Comparison of ENCODE assay signal across 20 mouse cellular contexts in the genomic region with DNA sequence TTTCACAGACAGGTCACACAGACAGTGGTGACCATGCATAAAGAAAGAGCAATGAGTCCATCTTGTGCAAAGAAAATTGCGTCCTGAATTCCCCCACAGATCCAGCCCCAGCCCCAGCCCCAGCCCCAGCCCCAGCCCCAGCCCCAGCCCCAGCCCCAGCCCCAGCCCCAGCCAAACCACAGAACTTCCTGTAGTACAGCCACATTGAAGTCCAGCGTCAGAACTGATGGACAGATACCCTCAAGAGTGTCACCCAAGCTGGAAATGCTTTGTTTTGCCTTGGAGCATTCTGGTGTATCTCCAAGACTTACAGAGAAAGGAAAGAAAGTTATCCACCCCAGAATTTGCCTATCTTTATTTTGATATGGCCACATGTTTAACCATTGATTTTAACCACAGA. TPM values are rescaled to one million over a fixed set of nuclear protein-coding genes. Genes with fewer than 3 reads are reported as not detected.
DNase-seq lines count a peak whose midpoint lies in the region; ATAC-seq and TF ChIP-seq lines count a peak whose summit lies in the region.
"Had no signal": no experiment of that assay in that cellular context is flagged by ENCODE, and none has a peak within 500 bp of the region (broad histone marks: within the 10 kb centered on the region; RNA-seq: fewer than 3 reads in every experiment).

No protein-coding gene starts in this region.

- no peak overlapping the region for H3K4me2 ChIP-seq in liver, embryonic 12.5 days
- H3K4me2 ChIP-seq in neural tube, embryonic 15.5 days, result no peak overlapping the region
- H3K4me2 ChIP-seq: heart, embryonic 13.5 days; hindbrain, embryonic 14.5 days; intestine, embryonic 15.5 days had no signal

- H3K9me3 ChIP-seq in liver, embryonic 12.5 days (replicated peaks), result no peaks in the 10 kb centered on the region
- no peaks in the 10 kb centered on the region for H3K9me3 ChIP-seq in neural tube, embryonic 15.5 days (replicated peaks)
- H3K9me3 ChIP-seq: embryonic facial prominence, embryonic 10.5 days; G1E; heart, embryonic 13.5 days; intestine, embryonic 15.5 days had no signal

- no peak overlapping the region for H3K4me3 ChIP-seq in liver, embryonic 12.5 days
- no peak overlapping the region for H3K4me3 ChIP-seq in bone marrow, adult 2 months (replicated peaks; ENCODE audit: control insufficient read depth, low read depth, low read length)
- H3K4me3 ChIP-seq in brown adipose tissue, adult 24 weeks (ENCODE audit: insufficient read depth, low read depth, low read length), result no peak overlapping the region
- no peak overlapping the region for H3K4me3 ChIP-seq in macrophage (ENCODE audit: inconsistent target)
- H3K4me3 ChIP-seq in neural tube, embryonic 15.5 days (replicated peaks), result no peak overlapping the region
- H3K4me3 ChIP-seq: embryonic facial prominence, embryonic 10.5 days; heart, embryonic 13.5 days; intestine, embryonic 15.5 days had no signal

- H3K9ac ChIP-seq in liver, embryonic 12.5 days, result no peak overlapping the region
- no peak overlapping the region for H3K9ac ChIP-seq in neural tube, embryonic 15.5 days (replicated peaks)
- H3K9ac ChIP-seq: heart, embryonic 13.5 days; hindbrain, embryonic 14.5 days; intestine, embryonic 15.5 days had no signal

- 0 out of 2 replicates have a peak overlapping the region, but pooled peaks have one; percentile 20 for H3K27ac ChIP-seq in liver, embryonic 12.5 days
- peak overlapping the region; percentile 15; the same call in 1 of the 2 replicates for H3K27ac ChIP-seq in bone marrow, adult 2 months (ENCODE audit: control insufficient read depth, insufficient read depth, low read depth, low read length, poor library complexity)
- 0 out of 2 replicates have a peak overlapping the region, but pooled peaks have one; percentile 44 for H3K27ac ChIP-seq in brown adipose tissue, adult 24 weeks (replicated peaks; ENCODE audit: low read depth, low read length)
- peak overlapping the region; percentile 38 for H3K27ac ChIP-seq in macrophage
- no peak overlapping the region for H3K27ac ChIP-seq in neural tube, embryonic 15.5 days (replicated peaks)
- H3K27ac ChIP-seq: embryonic facial prominence, embryonic 10.5 days; heart, embryonic 13.5 days; hindbrain, embryonic 14.5 days; intestine, embryonic 15.5 days had no signal

- H3K4me1 ChIP-seq in liver, embryonic 12.5 days, result 0 out of 2 replicates have a peak, but pooled peaks cover 5% of the 10 kb centered on the region
- no peaks in the 10 kb centered on the region; the same call in 1 of the 2 replicates for H3K4me1 ChIP-seq in bone marrow, adult 2 months (ENCODE audit: control insufficient read depth, insufficient read depth, low read length)
- H3K4me1 ChIP-seq in brown adipose tissue, adult 24 weeks (ENCODE audit: control insufficient read depth, insufficient read depth, insufficient read length, low read length), result peaks cover 2% of the 10 kb centered on the region; the same call in 1 of the 2 replicates
- no peaks in the 10 kb centered on the region for H3K4me1 ChIP-seq in neural tube, embryonic 15.5 days
- H3K4me1 ChIP-seq: embryonic facial prominence, embryonic 10.5 days; intestine, embryonic 15.5 days had no signal

- no peaks in the 10 kb centered on the region for H3K27me3 ChIP-seq in liver, embryonic 12.5 days (replicated peaks)
- H3K27me3 ChIP-seq in neural tube, embryonic 15.5 days (replicated peaks), result no peaks in the 10 kb centered on the region
- H3K27me3 ChIP-seq: heart, embryonic 13.5 days; intestine, embryonic 15.5 days had no signal

- no peak for TF ChIP-seq POLR2A in bone marrow, adult 2 months (IDR thresholded peaks at IDR 0.05; ENCODE audit: borderline replicate concordance, control insufficient read depth, low read depth, low read length)

- peaks cover 47% of the 10 kb centered on the region; the same call in 1 of the 2 replicates for H3K79me2 ChIP-seq in macrophage (ENCODE audit: inconsistent target)

- no peak for DNase-seq in liver
- no peak for DNase-seq in kidney, postnatal 14 days
- DNase-seq: adrenal gland, adult 8-10 months; adrenal gland, postnatal 36 days; cerebellum, adult 18-20 months; cerebellum, adult 9-11 months; cerebellum, postnatal 36 days; gastrocnemius, postnatal 10 days had no signal

- H3K36me3 ChIP-seq in liver, embryonic 12.5 days, result no peaks in the 10 kb centered on the region
- H3K36me3 ChIP-seq in macrophage (ENCODE audit: inconsistent target), result no peaks in the 10 kb centered on the region
- H3K36me3 ChIP-seq in neural tube, embryonic 15.5 days, result no peaks in the 10 kb centered on the region
- H3K36me3 ChIP-seq: embryonic facial prominence, embryonic 10.5 days; G1E; heart, embryonic 13.5 days; intestine, embryonic 15.5 days had no signal

- TF ChIP-seq CTCF in bone marrow, adult 2 months (IDR thresholded peaks at IDR 0.05; ENCODE audit: control insufficient read depth, insufficient read depth, low read length), result no peak

- ATAC-seq in liver, embryonic 12.5 days, result no peak
- ATAC-seq in neural tube, embryonic 15.5 days (ENCODE audit: low FRiP score), result no peak
- ATAC-seq: CD4-positive, CD25-positive, alpha-beta regulatory T cell, adult 4 months; forebrain, embryonic 14.5 days; intestine, embryonic 15.5 days had no signal

- 17% methylated on average over 2 of the region's 2 CpGs for WGBS in liver, embryonic 12.5 days (ENCODE audit: insufficient replicate concordance)
- WGBS in bone marrow, adult 2 months, result 0% methylated on average over 2 of the region's 2 CpGs
- 12% methylated on average over 2 of the region's 2 CpGs for WGBS in macrophage (ENCODE audit: missing documents)
- 77% methylated on average over 2 of the region's 2 CpGs for WGBS in neural tube, embryonic 15.5 days

RNA-seq across cellular contexts. Expression of a gene that starts 0.4 kb away (rescaled TPM):
- 8.9 and 9.5 TPM in 2 replicates for polyA plus RNA-seq in liver, embryonic 12.5 days (2016; fragmentation: Nextera tagmentation; extraction: Ambion mirVana)
- polyA plus RNA-seq in bone marrow, adult 2 months (2011; ENCODE audit: insufficient read depth, insufficient read length, low replicate concordance, missing spikeins), result 13.3 and 30.0 TPM in 2 replicates
- 16.7 and 25.8 TPM in 2 replicates for polyA plus RNA-seq in brown adipose tissue, adult 24 weeks (2012; ENCODE audit: insufficient read depth, insufficient read length, missing spikeins)
- 10 to 100 TPM in 13 of 26 experiments, 1 to 10 TPM in 9, under 1 TPM in 4; 0.55 to 45.1 (median 6.8) TPM for total RNA-seq in macrophage (2018; cell fraction: chromatin; rRNA removed)
- 10 to 100 TPM in 13 of 26 experiments, 1 to 10 TPM in 13; 1.4 to 73.2 (median 22.5) TPM for total RNA-seq in macrophage (2018; cell fraction: cytosol; rRNA removed)
- 100 to 1,000 TPM in 7 of 26 experiments, 10 to 100 TPM in 7, 1 to 10 TPM in 12; 1.4 to 126 (median 19.2) TPM for total RNA-seq in macrophage (2018; cell fraction: nucleus; rRNA removed)
- 12.9 to 59.5 TPM (median 34.4 TPM) in 3 replicates for polyA plus RNA-seq in macrophage (2018)
- 12.6 and 15.7 TPM in 2 replicates for polyA plus RNA-seq in neural tube, embryonic 15.5 days (2015; fragmentation: Nextera tagmentation; extraction: Ambion mirVana)
- polyA plus RNA-seq: G1E had no signal
